Mouse (Mus musculus) ovary, adult 18-20 months (tissue): ENCODE results near the gene Cyp2w1.

Experiments
- DNase-seq: peaks from one replicate; pipeline ENCODE4 v3.0.0; 2022; ENCODE audit warnings: low spot score, mixed read lengths

Gene Cyp2w1

DNA sequence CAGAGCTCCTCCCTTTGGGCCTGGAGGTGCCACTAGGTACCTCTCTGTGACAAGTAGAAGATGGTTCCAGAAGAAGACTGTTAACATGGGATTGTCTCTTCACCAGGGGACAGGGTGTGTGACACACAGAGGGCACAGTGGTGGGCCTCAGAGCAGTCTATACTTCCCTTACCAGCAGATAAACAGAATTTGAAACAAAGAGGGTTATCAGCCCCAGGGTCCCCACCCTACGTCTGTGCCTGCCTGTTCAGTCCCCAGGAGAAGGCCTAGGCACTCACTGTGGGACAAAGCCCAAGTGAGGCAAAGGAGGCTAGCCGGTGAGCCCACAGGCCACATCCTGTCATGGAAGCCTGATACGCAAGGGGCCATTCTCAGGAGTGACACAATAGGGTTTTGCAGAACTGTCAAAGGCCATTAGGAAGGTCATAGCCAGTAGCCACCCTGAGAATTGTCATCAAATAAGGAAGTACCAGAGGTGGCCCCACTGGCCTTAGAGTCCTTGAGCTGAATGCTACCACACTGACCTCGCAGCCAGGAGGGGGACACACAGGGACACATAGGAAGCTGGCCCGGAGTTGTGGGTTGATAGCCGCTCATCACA, 52.5 kb downstream of the Cyp2w1 start, which contains the start of gene C130050O18Rik:
Gene C130050O18Rik, plus strand, starts transcription at position 480 of the 601 bp plus-strand sequence.
- DNase-seq: no peak

DNA sequence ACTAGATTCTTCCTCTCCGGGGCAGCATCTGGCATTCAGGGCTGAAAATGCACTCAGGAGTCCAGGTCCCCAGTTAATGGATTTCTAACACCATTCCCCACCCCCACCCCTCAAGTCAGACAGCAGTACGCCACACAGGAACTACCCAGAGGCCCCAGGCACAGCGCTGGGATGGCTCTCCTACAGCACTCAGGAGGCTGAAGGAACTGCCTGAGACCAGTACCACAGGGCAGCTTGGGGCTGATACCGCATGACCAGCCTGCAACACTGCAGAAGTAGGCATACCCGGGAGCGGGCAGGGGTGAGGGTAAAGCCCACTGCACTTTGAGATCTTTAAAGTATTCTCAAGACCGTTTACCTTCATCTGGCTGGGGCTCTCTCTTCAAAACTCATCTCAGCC, 53.1 kb downstream of the Cyp2w1 start:
- no peak for DNase-seq

DNA sequence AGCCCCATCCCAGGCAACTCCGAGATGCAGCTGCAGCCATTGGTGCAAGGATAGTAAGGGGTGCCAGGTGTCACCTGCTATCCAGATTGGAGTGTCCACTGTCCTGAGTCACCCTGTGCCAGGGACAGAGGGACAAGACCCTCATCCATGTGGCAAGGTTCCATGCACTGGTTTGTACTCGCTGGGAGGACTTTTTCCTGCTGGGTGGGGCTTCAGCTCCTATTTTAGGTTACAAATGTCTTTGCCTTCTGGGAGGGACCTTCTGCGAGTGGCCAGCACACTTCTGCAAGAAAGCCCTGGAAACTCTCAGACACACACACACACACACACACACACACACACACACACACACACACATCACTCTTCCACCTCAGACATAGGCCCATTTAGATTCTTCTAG, 53.5 kb downstream of the Cyp2w1 start:
- DNase-seq: no peak
